Mouse (Mus musculus): ENCODE measurements at regions not wholly inside any gene's neighbourhood (a gene's known extent, or its start where the extent isn't known, plus 50 kb on each side); places are given as distances from the start of the nearest gene placed in this dataset.

- no peak for DNase-seq
These were observed 589.2 kb downstream of the 1190002N15Rik start for GRCm38 (mm10) chr9:93948671-93949070.

- no peak for DNase-seq
These were observed 590.8 kb downstream of the 1190002N15Rik start for GRCm38 (mm10) chr9:93947053-93947452.

GRCm38 (mm10) chr9:93940193-93940592 is 597.7 kb downstream of the 1190002N15Rik start:
- no peak for DNase-seq

GRCm38 (mm10) chr9:93930684-93931083 is 607.2 kb downstream of the 1190002N15Rik start:
- DNase-seq: no peak

- no peak for DNase-seq
These were observed 648.6 kb downstream of the 1190002N15Rik start for GRCm38 (mm10) chr9:93889256-93889655.

DNA sequence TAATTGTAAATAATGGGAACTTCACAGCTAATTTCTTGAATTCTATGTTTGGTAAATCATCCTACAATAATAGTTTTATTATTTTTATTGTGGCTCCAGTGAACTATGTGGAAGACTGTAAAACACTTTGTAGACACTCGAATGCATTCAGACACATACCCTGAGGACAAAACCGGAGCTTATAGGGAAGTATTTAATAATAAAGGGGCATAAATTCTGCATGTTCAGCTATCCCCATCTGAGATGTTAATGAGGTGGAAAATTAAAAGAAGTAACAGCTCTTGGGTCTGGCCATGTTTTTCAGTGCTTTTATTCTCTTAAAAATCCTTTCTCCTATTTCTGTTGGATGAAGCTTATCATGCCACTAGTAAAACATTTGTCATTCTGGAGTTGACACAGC is 657.8 kb downstream of the 1190002N15Rik start:
- DNase-seq: no peak

DNA sequence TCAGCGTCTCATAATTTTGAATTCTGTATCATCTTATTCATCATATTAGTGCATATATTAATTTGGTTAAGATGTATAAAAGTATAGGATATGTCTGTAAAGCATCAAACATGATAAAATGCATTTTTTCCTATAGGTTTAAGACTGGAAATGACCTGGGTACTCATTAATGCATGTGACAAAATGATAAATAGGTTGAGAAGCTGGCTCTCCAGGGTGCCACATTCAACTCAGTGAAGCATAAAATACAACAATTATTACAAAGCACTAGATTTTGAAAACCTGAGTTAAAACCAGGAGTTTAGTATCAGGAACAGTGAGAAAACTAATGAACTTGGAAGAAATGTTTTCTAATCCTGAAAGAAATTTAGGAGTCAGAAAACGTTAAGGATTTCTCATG is 658.3 kb downstream of the 1190002N15Rik start:
- DNase-seq: no peak

DNA sequence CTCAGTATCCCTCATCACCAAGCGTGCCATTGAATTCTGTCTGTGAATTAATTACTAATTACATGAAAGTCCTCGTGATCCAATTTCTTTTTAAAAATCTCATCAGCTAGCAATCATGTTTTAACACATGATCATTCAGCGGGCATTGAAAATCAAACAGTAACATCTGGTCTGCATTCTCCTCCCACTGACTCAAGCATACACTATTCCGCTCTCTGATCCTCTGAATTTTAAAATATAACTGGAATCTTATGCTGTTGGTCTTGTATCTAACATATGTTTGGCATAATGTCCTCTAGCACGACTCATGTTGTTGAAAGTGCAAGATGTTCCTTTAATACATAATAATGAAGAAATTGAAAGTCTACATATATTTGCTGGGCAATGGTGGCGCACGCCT is 667.1 kb downstream of the 1190002N15Rik start:
- no peak for DNase-seq

- DNase-seq: no peak
These were observed 679.9 kb downstream of the 1190002N15Rik start for GRCm38 (mm10) chr9:93857937-93858336.

- DNase-seq: no peak
These were observed 691.5 kb downstream of the 1190002N15Rik start for GRCm38 (mm10) chr9:93846411-93846810.

DNA sequence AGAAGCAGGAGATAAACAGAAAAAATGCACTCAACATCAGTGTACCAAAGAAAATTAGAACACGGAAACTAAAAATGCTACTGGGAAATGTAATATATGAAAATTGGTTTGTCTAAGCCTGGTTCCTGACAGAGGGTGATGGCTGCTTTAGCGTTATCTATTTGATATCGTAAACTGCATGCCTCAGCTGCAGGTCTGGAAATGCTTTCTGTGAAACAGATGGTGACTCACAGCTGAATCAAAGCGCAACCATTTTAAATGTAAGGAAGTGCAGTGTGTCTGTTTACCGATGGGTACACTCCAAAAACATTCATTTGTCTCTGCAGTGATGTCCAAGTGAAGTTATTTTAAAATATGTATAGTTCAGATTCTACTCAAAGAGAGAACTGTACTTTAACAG is 694.0 kb downstream of the 1190002N15Rik start:
- DNase-seq: no peak

All from cerebellum, adult 8-10 months (tissue).